Comparison of ENCODE assay signal across 1 mouse cellular context in the genomic region with DNA sequence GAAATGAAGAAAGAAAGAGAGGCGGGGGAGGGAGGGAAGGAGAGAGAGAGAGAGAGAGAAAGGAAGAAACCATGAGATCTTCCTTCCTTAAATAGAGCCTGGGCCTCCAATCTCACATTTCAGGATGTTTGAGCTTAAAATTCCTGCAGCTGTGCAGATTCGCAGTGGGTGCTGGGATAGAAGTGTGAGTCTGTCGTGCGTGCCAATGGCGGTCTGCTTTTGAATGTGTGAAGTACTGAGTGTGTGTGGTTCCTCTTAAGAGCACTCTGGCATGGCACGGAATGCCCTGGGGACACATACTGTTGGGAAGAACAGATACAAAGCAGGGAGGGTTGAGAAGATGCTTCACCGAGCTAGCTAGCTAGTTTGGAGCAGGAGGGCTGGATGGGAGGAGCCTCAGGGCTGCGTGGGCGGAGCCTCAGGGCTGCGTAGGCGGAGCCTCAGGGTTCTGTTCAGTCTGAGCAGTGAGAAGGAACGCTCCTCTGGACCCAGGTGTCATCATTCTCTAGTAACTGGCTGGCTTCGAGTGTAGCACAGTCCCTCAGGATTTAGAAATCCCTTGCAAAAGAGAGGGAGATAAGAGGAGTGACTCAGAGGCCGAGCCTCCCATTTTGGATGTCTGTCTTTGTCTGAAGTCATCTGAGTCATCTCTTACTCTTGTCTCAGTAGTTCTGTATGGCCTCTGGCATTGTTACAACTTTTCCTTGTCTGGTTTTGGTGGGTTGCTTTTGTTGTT.
TF ChIP-seq lines count a peak whose summit lies in the region.

No protein-coding gene starts in this region.

TF ChIP-seq in MEL, 35 proteins besides CTCF, POLR2A, EP300 and RAD21 (continued from another document):
- peak; percentile 38 for TF ChIP-seq GATA1 (IDR thresholded peaks at IDR 0.05; ENCODE audit: low read depth, low read length)
